Mouse (Mus musculus) testis, adult 2 months (tissue): ENCODE results near the gene Wdr53.

Source experiments
- CTCF ChIP-seq: fragments of 200-500 bp; IDR thresholded peaks from 2 replicates; pipeline ENCODE4 v1.5.1; 2012; ENCODE audit warnings: low read depth, mild to moderate bottlenecking, inconsistent platforms, low read length, moderate library complexity; ENCODE audit not compliant: control insufficient read depth, insufficient read depth, insufficient replicate concordance
- POLR2A ChIP-seq: fragments of 200-500 bp; IDR thresholded peaks from 2 replicates; pipeline ENCODE4 v1.6.1; 2012; ENCODE audit warnings: low read depth, mild to moderate bottlenecking, inconsistent platforms, low read length, moderate library complexity; ENCODE audit not compliant: control insufficient read depth

GRCm38 (mm10) chr16:32221803-32222202, 25.2 kb upstream of the Wdr53 start:
- no peak for TF ChIP-seq CTCF
- TF ChIP-seq POLR2A = no peak
